11 mouse cellular contexts compared by ENCODE assay signal in the genomic region with DNA sequence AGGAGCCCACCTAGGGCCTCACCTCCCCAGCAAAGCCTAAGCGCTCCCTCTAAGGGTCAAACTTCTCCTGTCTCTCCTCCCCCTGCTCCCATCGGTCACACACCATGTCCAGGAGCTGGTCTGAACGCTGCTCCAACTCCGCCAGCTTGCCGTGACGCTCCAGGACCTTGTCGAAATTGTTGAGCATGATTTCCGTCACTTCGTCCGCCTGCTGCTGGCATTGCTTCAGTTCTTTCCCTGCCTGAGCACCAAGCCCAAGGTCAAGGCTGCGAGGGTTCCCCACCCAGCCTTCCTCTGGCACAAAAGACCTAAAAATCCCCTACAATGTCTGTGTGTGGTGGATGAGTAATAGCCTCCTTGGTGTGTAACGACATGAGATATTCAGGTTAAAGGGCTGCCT. TPM values are rescaled to one million over a fixed set of nuclear protein-coding genes. Genes with fewer than 3 reads are reported as not detected.
A peak's percentile ranks its signal among the peaks of the same experiment; 100 is the strongest.
DNase-seq lines count a peak whose midpoint lies in the region; ATAC-seq and TF ChIP-seq lines count a peak whose summit lies in the region.
"Had no signal": no experiment of that assay in that cellular context is flagged by ENCODE, and none has a peak within 500 bp of the region (broad histone marks: within the 10 kb centered on the region; RNA-seq: fewer than 3 reads in every experiment).

No protein-coding gene starts in this region.

- no peak overlapping the region for H3K27ac ChIP-seq in embryonic facial prominence, embryonic 13.5 days
- no peak overlapping the region for H3K27ac ChIP-seq in embryonic facial prominence, embryonic 10.5 days (replicated peaks)
- H3K27ac ChIP-seq in lung, postnatal 0 days (ENCODE audit: low read length), result 0 out of 2 replicates have a peak overlapping the region, but pooled peaks have one; percentile 4
- H3K27ac ChIP-seq: forebrain, embryonic 10.5 days; intestine, embryonic 15.5 days had no signal

- H3K27me3 ChIP-seq in embryonic facial prominence, embryonic 13.5 days, result no peaks in the 10 kb centered on the region
- no peaks in the 10 kb centered on the region for H3K27me3 ChIP-seq in embryonic facial prominence, embryonic 10.5 days (replicated peaks; ENCODE audit: low read depth, poor library complexity, severe bottlenecking)
- no peaks in the 10 kb centered on the region for H3K27me3 ChIP-seq in lung, postnatal 0 days (replicated peaks; ENCODE audit: insufficient read depth, low read length)
- H3K27me3 ChIP-seq: intestine, embryonic 15.5 days had no signal

- no peak for ATAC-seq in embryonic facial prominence, embryonic 13.5 days (ENCODE audit: insufficient number of reproducible peaks, insufficient read depth, low FRiP score, low TSS enrichment, low read depth)
- no peak for ATAC-seq in lung, postnatal 0 days
- ATAC-seq: intestine, embryonic 15.5 days had no signal

- 87% methylated on average over 12 of the region's 12 CpGs for WGBS in embryonic facial prominence, embryonic 13.5 days
- 81% methylated on average over 12 of the region's 12 CpGs for WGBS in embryonic facial prominence, embryonic 10.5 days
- 58% methylated on average over 12 of the region's 12 CpGs for WGBS in lung, adult 2 months
- WGBS in lung, postnatal 0 days, result 67% methylated on average over 12 of the region's 12 CpGs

- H3K9me3 ChIP-seq in embryonic facial prominence, embryonic 13.5 days, result no peaks in the 10 kb centered on the region
- H3K9me3 ChIP-seq in embryonic facial prominence, embryonic 10.5 days, result no peaks in the 10 kb centered on the region
- H3K9me3 ChIP-seq in lung, postnatal 0 days (ENCODE audit: low read length), result no peaks in the 10 kb centered on the region
- H3K9me3 ChIP-seq: forebrain, embryonic 10.5 days; intestine, embryonic 15.5 days had no signal

- peaks cover 9% of the 10 kb centered on the region; the same call in 1 of the 2 replicates for H3K4me1 ChIP-seq in embryonic facial prominence, embryonic 13.5 days
- H3K4me1 ChIP-seq in embryonic facial prominence, embryonic 10.5 days, result peaks cover 10% of the 10 kb centered on the region
- H3K4me1 ChIP-seq in lung, adult 2 months (ENCODE audit: control insufficient read depth, insufficient read depth, low read length), result peaks cover 22% of the 10 kb centered on the region
- H3K4me1 ChIP-seq in lung, postnatal 0 days (ENCODE audit: insufficient read depth, low read depth, low read length), result peaks cover 18% of the 10 kb centered on the region; the same call in 1 of the 2 replicates

- TF ChIP-seq EP300 in lung, postnatal 0 days (IDR thresholded peaks at IDR 0.05), result no peak

- TF ChIP-seq POLR2A in lung, adult 2 months (IDR thresholded peaks at IDR 0.05; ENCODE audit: borderline replicate concordance, extremely low read depth, low read depth, low read length), result peak; percentile 21; the same call in 1 of the 2 replicates

- TF ChIP-seq CTCF in lung, adult 2 months (IDR thresholded peaks at IDR 0.05; ENCODE audit: insufficient read depth, low read length), result no peak
- TF ChIP-seq CTCF in lung, postnatal 0 days (IDR thresholded peaks at IDR 0.05), result no peak

- no peak overlapping the region for H3K4me3 ChIP-seq in embryonic facial prominence, embryonic 13.5 days
- no peak overlapping the region for H3K4me3 ChIP-seq in embryonic facial prominence, embryonic 10.5 days
- no peak overlapping the region for H3K4me3 ChIP-seq in lung, adult 2 months (replicated peaks; ENCODE audit: extremely low read depth, low read depth, low read length)
- H3K4me3 ChIP-seq in lung, postnatal 0 days (ENCODE audit: low read depth, low read length), result no peak overlapping the region
- H3K4me3 ChIP-seq: forebrain, embryonic 10.5 days; intestine, embryonic 15.5 days had no signal

- no peak for DNase-seq in embryonic facial prominence, embryonic 10.5 days (ENCODE audit: low spot score)
- no peak for DNase-seq in lung, adult 2 months
- DNase-seq in lung, postnatal 36 days, result no peak
- DNase-seq in adrenal gland, adult 2 months, result peak; percentile 89
- DNase-seq in lung, postnatal 0 days (ENCODE audit: low spot score), result no peak
- DNase-seq in cerebellum, adult 9-11 months, result no peak
- no peak for DNase-seq in kidney, postnatal 14 days
- DNase-seq: left cerebral cortex, postnatal 4 days had no signal

- H3K36me3 ChIP-seq in embryonic facial prominence, embryonic 13.5 days, result no peaks in the 10 kb centered on the region
- no peaks in the 10 kb centered on the region for H3K36me3 ChIP-seq in embryonic facial prominence, embryonic 10.5 days (replicated peaks)
- H3K36me3 ChIP-seq in lung, postnatal 0 days (ENCODE audit: insufficient read depth, low read length), result no peaks in the 10 kb centered on the region
- H3K36me3 ChIP-seq: forebrain, embryonic 10.5 days; intestine, embryonic 15.5 days had no signal

- H3K9ac ChIP-seq in embryonic facial prominence, embryonic 13.5 days, result 0 out of 2 replicates have a peak overlapping the region, but pooled peaks have one; percentile 11
- H3K9ac ChIP-seq in lung, postnatal 0 days (replicated peaks; ENCODE audit: low read depth), result no peak overlapping the region
- H3K9ac ChIP-seq: intestine, embryonic 15.5 days had no signal

- no peak overlapping the region for H3K4me2 ChIP-seq in embryonic facial prominence, embryonic 13.5 days
- H3K4me2 ChIP-seq in lung, postnatal 0 days (replicated peaks; ENCODE audit: low read depth, low read length), result no peak overlapping the region
- H3K4me2 ChIP-seq: intestine, embryonic 15.5 days had no signal

RNA-seq across cellular contexts. Expression of a gene that starts 3.3 kb away (rescaled TPM):
- polyA plus RNA-seq in embryonic facial prominence, embryonic 13.5 days (2015; fragmentation: Nextera tagmentation; extraction: Ambion mirVana), result 94.5 and 110 TPM in 2 replicates
- 106 and 111 TPM in 2 replicates for polyA plus RNA-seq in embryonic facial prominence, embryonic 10.5 days (2016; fragmentation: Nextera tagmentation; extraction: Ambion mirVana)
- polyA plus RNA-seq in lung, adult 2 months (2012; rRNA removed), result 96.8 and 123 TPM in 2 replicates
- 100 to 1,000 TPM; 283 to 489 TPM for total RNA-seq in adrenal gland, adult 2 months (2021)
- 224 and 444 TPM in 2 replicates for polyA plus RNA-seq in adrenal gland, adult 2 months (2012; rRNA removed)
- 202 and 208 TPM in 2 replicates for polyA plus RNA-seq in lung, postnatal 0 days (2015; fragmentation: Nextera tagmentation; extraction: Ambion mirVana)

RNA-seq across cellular contexts. Expression of a gene that starts 10.2 kb away (rescaled TPM):
- polyA plus RNA-seq in embryonic facial prominence, embryonic 13.5 days (2015; fragmentation: Nextera tagmentation; extraction: Ambion mirVana), result 19.7 and 20.6 TPM in 2 replicates
- polyA plus RNA-seq in embryonic facial prominence, embryonic 10.5 days (2016; fragmentation: Nextera tagmentation; extraction: Ambion mirVana), result 13.6 and 15.9 TPM in 2 replicates
- polyA plus RNA-seq in lung, adult 2 months (2012; rRNA removed), result 74.6 and 91.7 TPM in 2 replicates
- total RNA-seq in adrenal gland, adult 2 months (2021), result 10 to 100 TPM; 25.3 to 43.4 TPM
- polyA plus RNA-seq in adrenal gland, adult 2 months (2012; rRNA removed), result 16.4 and 17.4 TPM in 2 replicates
- 80.5 and 83.3 TPM in 2 replicates for polyA plus RNA-seq in lung, postnatal 0 days (2015; fragmentation: Nextera tagmentation; extraction: Ambion mirVana)

RNA-seq across cellular contexts. Expression of a gene that starts 14.8 kb away (rescaled TPM):
- 10.8 and 11.1 TPM in 2 replicates for polyA plus RNA-seq in embryonic facial prominence, embryonic 13.5 days (2015; fragmentation: Nextera tagmentation; extraction: Ambion mirVana)
- polyA plus RNA-seq in embryonic facial prominence, embryonic 10.5 days (2016; fragmentation: Nextera tagmentation; extraction: Ambion mirVana), result 6.1 and 6.3 TPM in 2 replicates
- 60.7 and 71.8 TPM in 2 replicates for polyA plus RNA-seq in lung, adult 2 months (2012; rRNA removed)
- total RNA-seq in adrenal gland, adult 2 months (2021), result 10 to 100 TPM; 22.6 to 25.1 TPM
- polyA plus RNA-seq in adrenal gland, adult 2 months (2012; rRNA removed), result 48.8 and 55.2 TPM in 2 replicates
- 17.6 and 25.7 TPM in 2 replicates for polyA plus RNA-seq in lung, postnatal 0 days (2015; fragmentation: Nextera tagmentation; extraction: Ambion mirVana)

RNA-seq across cellular contexts. Expression of a gene that starts 20.4 kb away (rescaled TPM):
- 130 and 135 TPM in 2 replicates for polyA plus RNA-seq in embryonic facial prominence, embryonic 13.5 days (2015; fragmentation: Nextera tagmentation; extraction: Ambion mirVana)
- 53.2 and 59.8 TPM in 2 replicates for polyA plus RNA-seq in embryonic facial prominence, embryonic 10.5 days (2016; fragmentation: Nextera tagmentation; extraction: Ambion mirVana)
- 291 and 435 TPM in 2 replicates for polyA plus RNA-seq in lung, adult 2 months (2012; rRNA removed)
- 100 to 1,000 TPM; 130 to 158 TPM for total RNA-seq in adrenal gland, adult 2 months (2021)
- polyA plus RNA-seq in adrenal gland, adult 2 months (2012; rRNA removed), result 71.8 and 106 TPM in 2 replicates
- 608 and 656 TPM in 2 replicates for polyA plus RNA-seq in lung, postnatal 0 days (2015; fragmentation: Nextera tagmentation; extraction: Ambion mirVana)

RNA-seq across cellular contexts. Expression of a gene that starts 23.0 kb away (rescaled TPM):
- polyA plus RNA-seq in embryonic facial prominence, embryonic 13.5 days (2015; fragmentation: Nextera tagmentation; extraction: Ambion mirVana), result 36.6 and 36.7 TPM in 2 replicates
- 28.0 and 28.8 TPM in 2 replicates for polyA plus RNA-seq in embryonic facial prominence, embryonic 10.5 days (2016; fragmentation: Nextera tagmentation; extraction: Ambion mirVana)
- 19.3 and 21.3 TPM in 2 replicates for polyA plus RNA-seq in lung, adult 2 months (2012; rRNA removed)
- total RNA-seq in adrenal gland, adult 2 months (2021), result 10 to 100 TPM; 21.0 to 28.4 TPM
- 20.3 and 21.9 TPM in 2 replicates for polyA plus RNA-seq in adrenal gland, adult 2 months (2012; rRNA removed)
- 23.0 and 24.2 TPM in 2 replicates for polyA plus RNA-seq in lung, postnatal 0 days (2015; fragmentation: Nextera tagmentation; extraction: Ambion mirVana)
